Mouse (Mus musculus) E14TG2a.4 (cell line): ENCODE measurements at regions not wholly inside any gene's neighbourhood (a gene's known extent, or its start where the extent isn't known, plus 50 kb on each side); places are given as distances from the start of the nearest gene placed in this dataset.

Experiments used
- H3K27me3 ChIP-seq: 2 replicates; pipeline ENCODE4 v1.6.1; 2014; ENCODE audit warnings: low read length, control low read depth; ENCODE audit not compliant: insufficient read depth
- H3K36me3 ChIP-seq: 2 replicates; pipeline ENCODE4 v1.6.1; 2014; ENCODE audit warnings: low read length, control low read depth; ENCODE audit not compliant: insufficient read depth
- H3K4me1 ChIP-seq: replicated peaks from 2 replicates; pipeline ENCODE4 v1.6.1; 2014; ENCODE audit warnings: low read depth, low read length, control low read depth
- H3K4me3 ChIP-seq: replicated peaks from 2 replicates; pipeline ENCODE4 v1.5.1; 2014; ENCODE audit warnings: mild to moderate bottlenecking, low read length
- H3K9me3 ChIP-seq: 2 replicates; pipeline ENCODE4 v1.6.1; 2014; ENCODE audit warnings: low read length, control low read depth
- CTCF ChIP-seq: conservative IDR thresholded peaks from 2 replicates; pipeline ENCODE4 v1.5.1; 2014; ENCODE audit warnings: low read length
- NANOG ChIP-seq: IDR thresholded peaks from 2 replicates; pipeline ENCODE4 v1.6.1; 2014; ENCODE audit warnings: borderline replicate concordance, low read length, mixed read lengths
- POU5F1 ChIP-seq: IDR thresholded peaks from 2 replicates; pipeline ENCODE4 v1.6.1; 2014; ENCODE audit warnings: low read length, borderline replicate concordance

DNA sequence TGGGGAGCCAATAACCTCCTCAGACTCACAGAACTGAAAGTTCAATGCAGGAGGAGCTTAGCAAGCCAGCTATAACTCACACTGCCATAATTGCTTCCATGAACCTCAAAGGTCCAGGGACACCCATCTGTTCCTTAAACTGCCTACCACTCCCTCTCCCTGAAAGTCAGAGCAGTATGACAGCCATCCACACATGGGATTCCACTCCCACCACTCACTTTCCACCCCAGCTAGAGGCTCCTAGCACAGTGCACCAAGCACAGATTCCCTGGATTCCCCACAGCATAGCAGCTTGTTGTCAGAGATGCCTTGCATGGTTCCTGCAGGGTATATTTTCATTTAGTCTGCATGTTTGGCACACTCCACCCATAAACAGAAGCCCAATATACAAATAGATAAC lies 76.1 kb upstream of the Vgll2 start:
- Histone ChIP-seq H3K27me3 (no peaks in the 10 kb centered on the region), H3K4me1 (no peaks in the 10 kb centered on the region), H3K36me3 (no peaks in the 10 kb centered on the region), H3K4me3 (no peak overlapping the region), H3K9me3 (peaks cover 7% of the 10 kb centered on the region)
- no peak for TF ChIP-seq POU5F1
- no peak for TF ChIP-seq NANOG
- TF ChIP-seq CTCF: no peak

GRCm38 (mm10) chr10:51946881-51947280 lies 75.4 kb upstream of the Vgll2 start:
- Histone ChIP-seq H3K4me3 (no peak overlapping the region), H3K4me1 (no peaks in the 10 kb centered on the region), H3K36me3 (no peaks in the 10 kb centered on the region), H3K9me3 (peaks cover 7% of the 10 kb centered on the region), H3K27me3 (no peaks in the 10 kb centered on the region)
- no peak for TF ChIP-seq POU5F1
- TF ChIP-seq NANOG: no peak
- no peak for TF ChIP-seq CTCF

DNA sequence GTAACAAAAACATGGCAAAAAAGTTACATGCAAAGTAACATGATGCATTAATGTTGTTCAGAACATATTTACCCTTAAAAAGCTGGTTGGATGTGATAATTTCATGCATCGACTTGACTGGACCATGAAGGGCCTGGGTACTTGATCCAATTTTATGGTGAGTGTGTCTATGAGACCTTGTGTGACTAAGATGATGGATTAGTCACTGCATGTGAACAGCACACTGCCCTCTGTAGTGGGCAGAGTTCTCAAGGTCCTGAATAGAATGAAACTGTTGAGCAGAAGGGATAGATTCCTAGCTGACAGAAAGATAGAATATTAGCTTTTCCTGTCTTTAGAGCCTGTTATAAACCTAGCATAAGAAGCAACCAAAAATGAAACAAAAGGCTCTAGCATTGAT lies 72.3 kb upstream of the Vgll2 start:
- H3K4me1 ChIP-seq: 0 out of 2 replicates have a peak, but pooled peaks cover 3% of the 10 kb centered on the region
- H3K36me3 ChIP-seq: no peaks in the 10 kb centered on the region
- no peak overlapping the region for H3K4me3 ChIP-seq
- TF ChIP-seq CTCF (no peak), POU5F1 (no peak), NANOG (no peak)
- no peaks in the 10 kb centered on the region for H3K27me3 ChIP-seq
- H3K9me3 ChIP-seq: no peaks in the 10 kb centered on the region

DNA sequence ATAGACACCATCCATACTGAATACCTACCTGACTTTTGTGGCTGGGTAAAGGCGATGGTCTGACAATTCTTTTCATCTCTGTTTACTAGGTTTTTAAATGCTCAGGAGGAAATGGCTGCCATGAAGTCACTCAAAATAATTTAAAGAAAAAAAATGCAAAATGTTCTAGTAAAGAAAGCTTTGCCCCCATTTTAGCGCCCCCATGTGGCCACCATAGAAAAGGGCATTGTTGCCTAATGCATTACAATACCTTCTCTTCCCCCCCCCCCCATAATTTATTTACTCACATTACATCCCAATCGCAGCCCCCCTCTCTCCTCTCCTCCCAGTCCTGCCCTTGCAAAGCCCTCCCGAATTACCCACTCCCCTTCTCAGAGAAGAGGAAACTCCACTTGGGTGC lies 70.3 kb upstream of the Vgll2 start:
- TF ChIP-seq NANOG: no peak
- no peak; the same call in 1 of the 2 replicates for TF ChIP-seq POU5F1
- TF ChIP-seq CTCF: peak; percentile 79
- Histone ChIP-seq H3K36me3 (no peaks in the 10 kb centered on the region), H3K27me3 (no peaks in the 10 kb centered on the region), H3K4me3 (no peak overlapping the region), H3K4me1 (peaks cover 7% of the 10 kb centered on the region), H3K9me3 (no peaks in the 10 kb centered on the region)

DNA sequence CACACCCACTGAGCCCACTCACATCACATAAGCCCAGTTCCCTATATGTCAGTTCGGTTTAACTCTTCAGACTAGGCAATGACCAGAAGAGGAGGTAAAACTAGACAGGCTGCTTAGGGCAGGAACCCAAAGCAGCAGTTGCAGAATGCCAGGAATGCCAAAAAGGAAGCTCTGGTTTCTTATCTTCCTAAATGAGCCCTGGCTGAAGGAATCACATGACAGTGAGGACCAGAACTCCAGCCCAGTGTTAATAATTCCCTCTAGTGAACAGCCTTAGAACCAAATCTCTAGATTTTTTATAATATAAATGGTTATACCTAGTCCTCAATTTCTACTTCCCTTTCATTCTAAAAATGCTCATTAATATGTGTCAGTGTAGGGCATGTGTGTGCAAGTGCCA lies 65.8 kb upstream of the Vgll2 start:
- Histone ChIP-seq H3K4me1 (peaks cover 15% of the 10 kb centered on the region), H3K36me3 (no peaks in the 10 kb centered on the region), H3K9me3 (no peaks in the 10 kb centered on the region), H3K4me3 (no peak overlapping the region), H3K27me3 (no peaks in the 10 kb centered on the region)
- TF ChIP-seq POU5F1 (no peak), NANOG (no peak), CTCF (no peak)

- TF ChIP-seq CTCF: no peak
- no peak for TF ChIP-seq NANOG
- TF ChIP-seq POU5F1: no peak
Measured at GRCm38 (mm10) chr10:51961497-51961896, 60.8 kb upstream of the Vgll2 start.

DNA sequence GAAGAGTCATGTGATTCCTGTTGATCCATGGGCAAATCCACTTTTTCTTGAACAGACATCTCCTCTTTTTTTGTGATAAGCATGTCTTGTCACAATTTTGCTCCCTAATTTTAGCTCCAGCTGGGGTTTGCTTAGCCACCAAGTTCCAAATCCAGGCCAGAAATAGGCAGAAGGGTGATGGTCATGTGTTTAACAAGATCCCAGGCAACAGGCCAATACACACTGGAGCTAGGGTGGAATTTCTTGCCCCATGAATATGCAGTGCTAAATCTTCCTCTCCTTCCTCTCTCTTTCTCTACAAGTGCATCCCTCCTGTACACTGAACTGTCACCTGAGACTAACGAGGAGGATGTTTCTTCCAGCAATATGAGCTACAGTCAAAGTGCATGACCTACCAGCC lies 58.6 kb upstream of the Vgll2 start:
- H3K9me3 ChIP-seq: no peaks in the 10 kb centered on the region
- H3K36me3 ChIP-seq: no peaks in the 10 kb centered on the region
- H3K27me3 ChIP-seq: no peaks in the 10 kb centered on the region
- H3K4me1 ChIP-seq: 0 out of 2 replicates have a peak, but pooled peaks cover 2% of the 10 kb centered on the region
- H3K4me3 ChIP-seq: no peak overlapping the region
- TF ChIP-seq POU5F1 (no peak), NANOG (no peak), CTCF (no peak)

More at GRCm38 (mm10) chr10:51961497-51961896, 60.8 kb upstream of the Vgll2 start:
- H3K4me1 ChIP-seq: peaks cover 12% of the 10 kb centered on the region
- no peaks in the 10 kb centered on the region for H3K9me3 ChIP-seq
- H3K27me3 ChIP-seq: no peaks in the 10 kb centered on the region
- no peaks in the 10 kb centered on the region for H3K36me3 ChIP-seq
- no peak overlapping the region for H3K4me3 ChIP-seq

GRCm38 (mm10) chr10:51970113-51970512 lies 52.2 kb upstream of the Vgll2 start:
- Histone ChIP-seq H3K36me3 (no peaks in the 10 kb centered on the region), H3K27me3 (no peaks in the 10 kb centered on the region), H3K4me3 (no peak overlapping the region), H3K9me3 (no peaks in the 10 kb centered on the region), H3K4me1 (no peaks in the 10 kb centered on the region)
- TF ChIP-seq CTCF: no peak
- TF ChIP-seq NANOG: no peak
- no peak for TF ChIP-seq POU5F1
